Mouse (Mus musculus) olfactory bulb, adult 2 months (tissue): Measurements from ENCODE around the gene Sulf2.

Experiments used
- CTCF ChIP-seq: fragments of 200-500 bp; IDR thresholded peaks from 2 replicates; pipeline ENCODE4 v1.5.1; 2012; ENCODE audit warnings: low read depth, mild to moderate bottlenecking, low read length, moderate library complexity; ENCODE audit not compliant: insufficient read depth
- POLR2A ChIP-seq: fragments of 200-500 bp; IDR thresholded peaks from 2 replicates; pipeline ENCODE4 v1.6.1; 2012; ENCODE audit warnings: mild to moderate bottlenecking, low read depth, low read length, moderate library complexity; ENCODE audit not compliant: insufficient read depth

- TF ChIP-seq POLR2A: no peak
- TF ChIP-seq CTCF: no peak
Observed at GRCm38 (mm10) chr2:166147930-166148651, 7.4 kb downstream of the Sulf2 start.
